Mouse (Mus musculus) forebrain, postnatal 0 days (tissue): ENCODE measurements around the gene Lcorl. TPM values are rescaled to one million over a fixed set of nuclear protein-coding genes. Genes with fewer than 3 reads are reported as not detected.

Source experiments
- ATAC-seq: fragments of 200-750 bp; cut with Nextera tagmentation; 2 replicates; pipeline ENCODE4 v1.8.0; 2017; ENCODE audit warnings: mild to moderate bottlenecking, moderate library complexity
- DNase-seq: peaks from one replicate; pipeline ENCODE4 v3.0.0-alpha.2; 2015
- H3K27ac ChIP-seq: fragments of 300-500 bp; sonication (generic); 2 replicates; pipeline ENCODE4 v1.5.1; 2014; ENCODE audit warnings: low read depth, mild to moderate bottlenecking, antibody characterized with exemption, low read length, moderate library complexity, mixed read lengths
- H3K27me3 ChIP-seq: fragments of 300-500 bp; sonication (generic); 2 replicates; pipeline ENCODE4 v1.6.1; 2014; ENCODE audit warnings: mild to moderate bottlenecking, low read length, mixed read lengths; ENCODE audit not compliant: insufficient read depth
- H3K36me3 ChIP-seq: fragments of 300-500 bp; sonication (generic); 2 replicates; pipeline ENCODE4 v1.6.1; 2014; ENCODE audit warnings: mild to moderate bottlenecking, moderate library complexity; ENCODE audit not compliant: insufficient read depth
- H3K4me1 ChIP-seq: fragments of 300-500 bp; sonication (generic); 2 replicates; pipeline ENCODE4 v1.6.1; 2014; ENCODE audit warnings: antibody characterized with exemption; ENCODE audit not compliant: insufficient read depth
- H3K4me2 ChIP-seq: fragments of 300-500 bp; sonication (generic); 2 replicates; pipeline ENCODE4 v1.6.1; 2014; ENCODE audit warnings: low read depth, mild to moderate bottlenecking, moderate library complexity
- H3K4me3 ChIP-seq: fragments of 300-500 bp; sonication (generic); 2 replicates; pipeline ENCODE4 v1.5.1; 2014; ENCODE audit warnings: low read depth, low read length, mixed read lengths
- H3K9ac ChIP-seq: fragments of 300-500 bp; sonication (generic); 2 replicates; pipeline ENCODE4 v1.6.1; 2014; ENCODE audit warnings: mild to moderate bottlenecking
- H3K9me3 ChIP-seq: fragments of 300-500 bp; sonication (generic); 2 replicates; pipeline ENCODE4 v1.6.1; 2016; ENCODE audit warnings: low read length
- CTCF ChIP-seq: sonication (generic); IDR thresholded peaks from 2 replicates; pipeline ENCODE4 v1.5.1; 2016; ENCODE audit warnings: antibody characterized with exemption, control low read depth, low read depth
- WGBS: fragments of 180-500 bp; shearing (Covaris S2); extraction: QIAGEN DNeasy Blood & Tissue Kit; methylation state at CpG from one replicate; pipeline ENCODE4 v1.1.7; 2014; 5-methylcytosine and 5-hydroxymethylcytosine counted together
- polyA plus RNA-seq: library from polyadenylated mRNA; unstranded; fragments of >200 nt; fragmentation: Nextera tagmentation; extraction: Ambion mirVana; gene quantifications from 2 replicates; pipeline ENCODE4 v1.2.1, GENCODE M21; 2015
- total RNA-seq: library from RNA; depleted of rRNA; stranded (reverse); fragments of >200 nt; gene quantifications from 2 replicates; pipeline ENCODE4 v1.2.3, GENCODE M21; 2014

Lcorl gene
- total and polyA plus RNA-seq, 2 experiments from 2014 or later = 60.4 to 81.4 TPM

GRCm38 (mm10) chr5:45709653-45710052 is 147.8 kb downstream of the Lcorl start:
- Histone ChIP-seq H3K4me2 (no peak overlapping the region), H3K36me3 (0 out of 2 replicates have a peak, but pooled peaks cover 9% of the 10 kb centered on the region), H3K9me3 (no peaks in the 10 kb centered on the region), H3K27me3 (no peaks in the 10 kb centered on the region), H3K4me3 (no peak overlapping the region), H3K27ac (no peak overlapping the region), H3K4me1 (no peaks in the 10 kb centered on the region), H3K9ac (no peak overlapping the region)
- no peak for TF ChIP-seq CTCF
- WGBS = 96% methylated on average over 2 of the region's 2 CpGs
- ATAC-seq = no peak
- DNase-seq = no peak

GRCm38 (mm10) chr5:45706811-45707210 is 150.6 kb downstream of the Lcorl start:
- H3K27me3 ChIP-seq = no peaks in the 10 kb centered on the region
- H3K9me3 ChIP-seq = no peaks in the 10 kb centered on the region
- H3K9ac ChIP-seq = no peak overlapping the region
- DNase-seq (no peak), ATAC-seq (no peak)
- TF ChIP-seq CTCF = no peak
- no peak overlapping the region for H3K27ac ChIP-seq
- H3K4me3 ChIP-seq = no peak overlapping the region
- no peak overlapping the region for H3K4me2 ChIP-seq
- 94% methylated on average over 2 of the region's 2 CpGs for WGBS
- no peaks in the 10 kb centered on the region for H3K4me1 ChIP-seq
- H3K36me3 ChIP-seq = 0 out of 2 replicates have a peak, but pooled peaks cover 9% of the 10 kb centered on the region

GRCm38 (mm10) chr5:45691678-45692077 is 165.7 kb downstream of the Lcorl start:
- no peaks in the 10 kb centered on the region for H3K27me3 ChIP-seq
- no peak for TF ChIP-seq CTCF
- no peak overlapping the region for H3K4me2 ChIP-seq
- no peaks in the 10 kb centered on the region for H3K36me3 ChIP-seq
- H3K27ac ChIP-seq = no peak overlapping the region
- H3K9me3 ChIP-seq = no peaks in the 10 kb centered on the region
- no peak overlapping the region for H3K4me3 ChIP-seq
- 90% methylated on average over 6 of the region's 6 CpGs for WGBS
- ATAC-seq (no peak), DNase-seq (no peak)
- no peaks in the 10 kb centered on the region for H3K4me1 ChIP-seq
- no peak overlapping the region for H3K9ac ChIP-seq

GRCm38 (mm10) chr5:45690802-45691201 is 166.6 kb downstream of the Lcorl start:
- H3K4me3 ChIP-seq = no peak overlapping the region
- WGBS = 81% methylated on average over 2 of the region's 2 CpGs
- H3K27me3 ChIP-seq = no peaks in the 10 kb centered on the region
- no peaks in the 10 kb centered on the region for H3K36me3 ChIP-seq
- TF ChIP-seq CTCF = no peak
- ATAC-seq = no peak
- DNase-seq = no peak
- H3K27ac ChIP-seq = no peak overlapping the region
- H3K9ac ChIP-seq = no peak overlapping the region
- H3K9me3 ChIP-seq = no peaks in the 10 kb centered on the region
- H3K4me2 ChIP-seq = no peak overlapping the region
- H3K4me1 ChIP-seq = no peaks in the 10 kb centered on the region

GRCm38 (mm10) chr5:45689152-45689551 is 168.3 kb downstream of the Lcorl start:
- H3K4me3 ChIP-seq = no peak overlapping the region
- no peak for DNase-seq
- H3K9me3 ChIP-seq = no peaks in the 10 kb centered on the region
- WGBS = 83% methylated on average over 4 of the region's 4 CpGs
- ATAC-seq = no peak
- no peak for TF ChIP-seq CTCF
- H3K4me1 ChIP-seq = no peaks in the 10 kb centered on the region
- no peak overlapping the region for H3K9ac ChIP-seq
- no peak overlapping the region for H3K4me2 ChIP-seq
- H3K27ac ChIP-seq = no peak overlapping the region
- no peaks in the 10 kb centered on the region for H3K36me3 ChIP-seq
- no peaks in the 10 kb centered on the region for H3K27me3 ChIP-seq

GRCm38 (mm10) chr5:45686223-45686622 is 171.2 kb downstream of the Lcorl start:
- H3K9ac ChIP-seq = no peak overlapping the region
- no peak overlapping the region for H3K4me2 ChIP-seq
- ATAC-seq = no peak
- no peaks in the 10 kb centered on the region for H3K9me3 ChIP-seq
- H3K4me1 ChIP-seq = no peaks in the 10 kb centered on the region
- 93% methylated on average over 3 of the region's 3 CpGs for WGBS
- no peak for DNase-seq
- no peak overlapping the region for H3K27ac ChIP-seq
- no peak for TF ChIP-seq CTCF
- H3K27me3 ChIP-seq = no peaks in the 10 kb centered on the region
- no peaks in the 10 kb centered on the region for H3K36me3 ChIP-seq
- H3K4me3 ChIP-seq = no peak overlapping the region

- H3K4me3 ChIP-seq = no peak overlapping the region
- H3K36me3 ChIP-seq = no peaks in the 10 kb centered on the region
- no peak overlapping the region for H3K4me2 ChIP-seq
- 95% methylated on average over 2 of the region's 2 CpGs for WGBS
- DNase-seq (no peak), ATAC-seq (no peak)
- H3K27ac ChIP-seq = no peak overlapping the region
- H3K27me3 ChIP-seq = no peaks in the 10 kb centered on the region
- H3K9ac ChIP-seq = no peak overlapping the region
- H3K4me1 ChIP-seq = no peaks in the 10 kb centered on the region
- H3K9me3 ChIP-seq = no peaks in the 10 kb centered on the region
- TF ChIP-seq CTCF = no peak
Observed at GRCm38 (mm10) chr5:45685243-45685642, 172.2 kb downstream of the Lcorl start.

- H3K36me3 ChIP-seq = no peaks in the 10 kb centered on the region
- H3K27ac ChIP-seq = no peak overlapping the region
- no peaks in the 10 kb centered on the region for H3K27me3 ChIP-seq
- no peak overlapping the region for H3K9ac ChIP-seq
- DNase-seq (no peak), ATAC-seq (no peak)
- no peaks in the 10 kb centered on the region for H3K9me3 ChIP-seq
- no peak overlapping the region for H3K4me2 ChIP-seq
- no peak overlapping the region for H3K4me3 ChIP-seq
- 94% methylated on average over 1 of the region's 1 CpGs for WGBS
- TF ChIP-seq CTCF = no peak
- no peaks in the 10 kb centered on the region for H3K4me1 ChIP-seq
Observed at GRCm38 (mm10) chr5:45683388-45683787, 174.0 kb downstream of the Lcorl start.
